In the genomic region with DNA sequence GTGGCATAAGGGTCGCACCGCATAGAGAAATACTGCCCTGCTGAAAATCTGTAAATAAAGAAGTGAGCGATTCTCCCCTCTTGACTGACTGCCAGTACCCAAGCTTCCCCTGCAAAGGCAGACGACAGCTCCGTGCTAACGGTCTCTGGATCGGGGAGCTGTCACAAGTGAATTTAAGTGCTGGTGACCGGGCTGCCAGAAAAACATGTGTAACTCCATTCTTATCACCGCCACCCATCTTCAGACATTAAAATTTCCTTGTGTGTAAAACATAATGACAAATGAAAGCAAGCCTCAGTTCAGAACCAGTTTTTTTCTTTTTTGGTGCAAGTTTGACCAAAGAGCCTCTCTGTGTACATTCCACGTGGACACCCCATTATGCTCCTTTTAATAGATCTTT, we compare ENCODE assay signal across 24 mouse cellular contexts.
DNase-seq lines count a peak whose midpoint lies in the region; ATAC-seq and TF ChIP-seq lines count a peak whose summit lies in the region.
"Had no signal": no experiment of that assay in that cellular context is flagged by ENCODE, and none has a peak within 500 bp of the region (broad histone marks: within the 10 kb centered on the region; RNA-seq: fewer than 3 reads in every experiment).

No protein-coding gene starts in this region.

- no peak for TF ChIP-seq EP300 in stomach, postnatal 0 days (optimal IDR thresholded peaks at IDR 0.05)

- no peak for ATAC-seq in kidney, embryonic 14.5 days (ENCODE audit: low FRiP score, low TSS enrichment)
- peak; percentile 28; the same call in 1 of the 2 replicates for ATAC-seq in lung, embryonic 16.5 days (ENCODE audit: low read depth)
- 0 out of 2 replicates have a peak, but pooled peaks have one; percentile 39 for ATAC-seq in common myeloid progenitor, adult 5-6 weeks (replicated peaks; ENCODE audit: low read depth, poor library complexity, severe bottlenecking)
- ATAC-seq in stomach, postnatal 0 days (ENCODE audit: low FRiP score, low TSS enrichment), result no peak
- ATAC-seq: inflammation-experienced regulatory T-cells, adult 6 months; midbrain, embryonic 15.5 days had no signal

- no peaks in the 10 kb centered on the region for H3K27me3 ChIP-seq in kidney, embryonic 14.5 days (ENCODE audit: control insufficient read depth, insufficient read depth, low read length)
- H3K27me3 ChIP-seq in lung, embryonic 16.5 days (ENCODE audit: control insufficient read depth, insufficient read depth, low read depth, low read length), result no peaks in the 10 kb centered on the region
- no peaks in the 10 kb centered on the region for H3K27me3 ChIP-seq in stomach, postnatal 0 days (ENCODE audit: control insufficient read depth, insufficient read depth, low read length)
- H3K27me3 ChIP-seq: hindbrain, embryonic 15.5 days; liver, embryonic 13.5 days; midbrain, embryonic 15.5 days had no signal

- H3K4me2 ChIP-seq in kidney, embryonic 14.5 days (replicated peaks; ENCODE audit: low read depth, low read length), result 0 out of 2 replicates have a peak overlapping the region, but pooled peaks have one; percentile 6
- H3K4me2 ChIP-seq in lung, embryonic 16.5 days (ENCODE audit: low read depth, low read length), result no peak overlapping the region
- H3K4me2 ChIP-seq in stomach, postnatal 0 days (replicated peaks; ENCODE audit: low read depth), result no peak overlapping the region
- H3K4me2 ChIP-seq: hindbrain, embryonic 15.5 days; limb, embryonic 15.5 days; liver, embryonic 13.5 days; midbrain, embryonic 15.5 days had no signal

- H3K9ac ChIP-seq in kidney, embryonic 14.5 days (ENCODE audit: low read depth, low read length), result no peak overlapping the region
- no peak overlapping the region; the same call in 1 of the 2 replicates for H3K9ac ChIP-seq in lung, embryonic 16.5 days (ENCODE audit: low read length)
- H3K9ac ChIP-seq in stomach, postnatal 0 days (ENCODE audit: low read length), result no peak overlapping the region
- H3K9ac ChIP-seq: hindbrain, embryonic 15.5 days; limb, embryonic 15.5 days; liver, embryonic 13.5 days; midbrain, embryonic 15.5 days had no signal

- peaks cover 20% of the 10 kb centered on the region for H3K4me1 ChIP-seq in kidney, embryonic 14.5 days (ENCODE audit: control insufficient read depth, insufficient read depth, low read length)
- H3K4me1 ChIP-seq in lung, embryonic 16.5 days (replicated peaks; ENCODE audit: control insufficient read depth, insufficient read depth, low read length), result peaks cover 17% of the 10 kb centered on the region
- H3K4me1 ChIP-seq in stomach, postnatal 0 days (replicated peaks; ENCODE audit: control insufficient read depth, insufficient read depth), result no peaks in the 10 kb centered on the region
- H3K4me1 ChIP-seq: liver, embryonic 13.5 days; midbrain, embryonic 15.5 days had no signal

- no peaks in the 10 kb centered on the region for H3K36me3 ChIP-seq in kidney, embryonic 14.5 days (ENCODE audit: control insufficient read depth, insufficient read depth, low read length)
- no peaks in the 10 kb centered on the region for H3K36me3 ChIP-seq in lung, embryonic 16.5 days (ENCODE audit: control insufficient read depth, insufficient read depth, low read length)
- no peaks in the 10 kb centered on the region for H3K36me3 ChIP-seq in stomach, postnatal 0 days (ENCODE audit: control insufficient read depth, insufficient read depth, low read length)
- H3K36me3 ChIP-seq: hindbrain, embryonic 10.5 days; hindbrain, embryonic 15.5 days; limb, embryonic 10.5 days; limb, embryonic 15.5 days; liver, embryonic 13.5 days; midbrain, embryonic 15.5 days had no signal

- no peaks in the 10 kb centered on the region for H3K9me3 ChIP-seq in kidney, embryonic 14.5 days (ENCODE audit: control insufficient read depth, low read length)
- H3K9me3 ChIP-seq in lung, embryonic 16.5 days (ENCODE audit: control insufficient read depth, low read length), result no peaks in the 10 kb centered on the region
- H3K9me3 ChIP-seq in stomach, postnatal 0 days (ENCODE audit: control insufficient read depth, low read length), result no peaks in the 10 kb centered on the region
- H3K9me3 ChIP-seq: hindbrain, embryonic 10.5 days; hindbrain, embryonic 15.5 days; limb, embryonic 10.5 days; limb, embryonic 15.5 days; liver, embryonic 13.5 days; midbrain, embryonic 15.5 days had no signal

- DNase-seq in kidney, postnatal 10 days, result no peak
- no peak for DNase-seq in lung, postnatal 36 days
- no peak for DNase-seq in stomach, postnatal 0 days (ENCODE audit: low spot score)
- no peak for DNase-seq in left cerebral cortex, postnatal 10 days (ENCODE audit: extremely low spot score in 1 of 2, low spot score in 2 of 2)
- DNase-seq: adrenal gland, postnatal 25 days; cerebellum, adult 18-20 months; cerebellum, postnatal 10 days; gastrocnemius, postnatal 14 days; heart, postnatal 14 days; kidney, adult 8-10 months; layer of hippocampus, postnatal 36 days; liver, embryonic 13.5 days; right cerebral cortex, adult 18-20 months had no signal

- intact Hi-C loops in left cerebral cortex, postnatal 10 days (cut with DNase I), result no loop called here

- 28% methylated on average over 10 of the region's 10 CpGs for WGBS in kidney, embryonic 14.5 days
- 28% methylated on average over 10 of the region's 10 CpGs for WGBS in lung, embryonic 16.5 days
- 42% methylated on average over 10 of the region's 10 CpGs for WGBS in stomach, postnatal 0 days

- no peak overlapping the region for H3K4me3 ChIP-seq in kidney, embryonic 14.5 days (ENCODE audit: low read length)
- no peak overlapping the region for H3K4me3 ChIP-seq in lung, embryonic 16.5 days (ENCODE audit: low read length)
- no peak overlapping the region for H3K4me3 ChIP-seq in stomach, postnatal 0 days (ENCODE audit: low read depth, low read length)
- H3K4me3 ChIP-seq: erythroblast, embryonic 14.5 days; hindbrain, embryonic 10.5 days; hindbrain, embryonic 15.5 days; limb, embryonic 10.5 days; limb, embryonic 15.5 days; liver, embryonic 13.5 days; midbrain, embryonic 15.5 days had no signal

- H3K27ac ChIP-seq in kidney, embryonic 14.5 days (ENCODE audit: low read depth, low read length), result no peak overlapping the region
- H3K27ac ChIP-seq in lung, embryonic 16.5 days (ENCODE audit: low read length), result peak overlapping the region; percentile 90
- 0 out of 2 replicates have a peak overlapping the region, but pooled peaks have one; percentile 49 for H3K27ac ChIP-seq in stomach, postnatal 0 days (replicated peaks)
- H3K27ac ChIP-seq: hindbrain, embryonic 10.5 days; hindbrain, embryonic 15.5 days; limb, embryonic 10.5 days; limb, embryonic 15.5 days; liver, embryonic 13.5 days; macrophage; midbrain, embryonic 15.5 days had no signal

- TF ChIP-seq CTCF in stomach, postnatal 0 days (IDR thresholded peaks at IDR 0.05; ENCODE audit: low read depth), result no peak

Comparison
In these comparisons a context has a peak if more than half of its experiments do, and no peak if none do; other contexts are left out.
1. ATAC-seq: peak in lung, embryonic 16.5 days (single experiment) and common myeloid progenitor, adult 5-6 weeks (single experiment); none in kidney, embryonic 14.5 days (single experiment) and stomach, postnatal 0 days (single experiment).